Mouse (Mus musculus): Measurements from ENCODE around the gene Smurf1. TPM values are rescaled to one million over a fixed set of nuclear protein-coding genes. Genes with fewer than 3 reads are reported as not detected.

Smurf1 gene
- polyA plus RNA-seq, 1 experiment from 2014 or later = 18.0 TPM

DNA sequence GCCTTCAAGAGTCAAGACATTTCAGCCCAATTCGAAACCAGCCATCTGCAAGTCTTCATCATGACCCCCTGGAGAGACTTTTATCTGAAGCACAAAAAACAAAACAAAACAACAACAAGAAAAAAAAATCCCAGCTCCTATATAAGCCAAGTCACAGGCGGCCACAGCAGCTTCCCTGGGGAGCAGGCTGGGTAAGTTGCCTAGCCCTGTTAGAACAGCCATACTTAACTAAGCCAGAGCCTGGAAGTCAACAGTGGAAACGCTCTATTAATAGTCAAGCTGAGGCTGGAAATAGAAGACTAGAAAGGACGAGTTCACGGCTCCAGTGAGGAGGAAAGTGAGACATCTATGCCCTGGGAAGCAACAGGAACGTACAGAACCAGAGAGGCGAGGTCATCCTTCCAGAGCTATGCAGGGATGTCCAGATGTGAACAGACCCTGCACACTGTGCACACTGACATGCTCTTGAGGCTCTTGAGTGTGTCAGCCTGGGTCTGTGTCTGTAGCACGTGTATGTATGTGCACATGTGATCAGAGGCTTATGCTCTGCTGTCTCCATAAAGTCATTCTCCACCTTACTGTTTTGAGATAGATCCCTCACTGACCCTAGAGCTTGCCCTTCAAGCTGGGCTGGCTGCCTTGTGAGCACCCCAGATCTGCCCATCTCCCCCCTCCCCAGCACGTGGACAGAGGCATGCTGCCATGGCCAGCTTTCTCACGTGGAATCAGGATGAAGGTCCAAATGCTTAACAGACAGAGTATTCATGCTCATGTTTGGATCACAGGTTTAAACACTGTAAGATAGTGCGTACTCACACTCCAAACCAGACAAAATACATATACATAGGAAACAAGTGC lies 36.6 kb downstream of the Smurf1 start:
- WGBS = 16% methylated on average over 11 of the region's 11 CpGs
- no peaks in the 10 kb centered on the region for H3K9me3 ChIP-seq (ENCODE audit: control insufficient read depth, low read length)
- peak overlapping the region; percentile 56; the same call in 1 of the 2 replicates for H3K9ac ChIP-seq (ENCODE audit: low read length)
- ATAC-seq (ENCODE audit: insufficient number of reproducible peaks, insufficient read depth, low FRiP score, low read depth) = no peak
- peaks cover 26 to 43% of the 10 kb centered on the region in 2 experiments for H3K4me1 ChIP-seq (ENCODE audit: control insufficient read depth in 2 of 2, insufficient read depth in 2 of 2, low read length in 2 of 2)
- no peak overlapping the region for H3K4me3 ChIP-seq (ENCODE audit: control insufficient read depth in 1 of 2, insufficient read depth in 1 of 2, low read depth in 1 of 2, low read length in 2 of 2)
- peak overlapping the region; percentile 52 for H3K4me2 ChIP-seq (ENCODE audit: low read length)
- peak overlapping the region; percentile 61 to 83 for H3K27ac ChIP-seq (replicated peaks in 1 of 2; ENCODE audit: control insufficient read depth in 1 of 2, insufficient read depth in 1 of 2, low read depth in 2 of 2, low read length in 2 of 2)
- H3K36me3 ChIP-seq (ENCODE audit: control insufficient read depth, insufficient read depth, low read length) = no peaks in the 10 kb centered on the region
- H3K27me3 ChIP-seq (ENCODE audit: control insufficient read depth, insufficient read depth, low read length) = no peaks in the 10 kb centered on the region

GRCm38 (mm10) chr5:144926275-144926674 lies 39.4 kb downstream of the Smurf1 start:
- no peak overlapping the region for H3K27ac ChIP-seq (replicated peaks in 1 of 2; ENCODE audit: control insufficient read depth in 1 of 2, insufficient read depth in 1 of 2, low read depth in 2 of 2, low read length in 2 of 2)
- 87% methylated on average over 2 of the region's 2 CpGs for WGBS
- H3K4me2 ChIP-seq (ENCODE audit: low read length) = no peak overlapping the region
- no peaks in the 10 kb centered on the region for H3K27me3 ChIP-seq (ENCODE audit: control insufficient read depth, insufficient read depth, low read length)
- no peak for ATAC-seq (ENCODE audit: insufficient number of reproducible peaks, insufficient read depth, low FRiP score, low read depth)
- no peaks in the 10 kb centered on the region for H3K36me3 ChIP-seq (ENCODE audit: control insufficient read depth, insufficient read depth, low read length)
- peaks cover 35 to 52% of the 10 kb centered on the region in 2 experiments for H3K4me1 ChIP-seq (ENCODE audit: control insufficient read depth in 2 of 2, insufficient read depth in 2 of 2, low read length in 2 of 2)
- no peak overlapping the region for H3K9ac ChIP-seq (ENCODE audit: low read length)
- H3K9me3 ChIP-seq (ENCODE audit: control insufficient read depth, low read length) = no peaks in the 10 kb centered on the region
- H3K4me3 ChIP-seq (ENCODE audit: control insufficient read depth in 1 of 2, insufficient read depth in 1 of 2, low read depth in 1 of 2, low read length in 2 of 2) = no peak overlapping the region

DNA sequence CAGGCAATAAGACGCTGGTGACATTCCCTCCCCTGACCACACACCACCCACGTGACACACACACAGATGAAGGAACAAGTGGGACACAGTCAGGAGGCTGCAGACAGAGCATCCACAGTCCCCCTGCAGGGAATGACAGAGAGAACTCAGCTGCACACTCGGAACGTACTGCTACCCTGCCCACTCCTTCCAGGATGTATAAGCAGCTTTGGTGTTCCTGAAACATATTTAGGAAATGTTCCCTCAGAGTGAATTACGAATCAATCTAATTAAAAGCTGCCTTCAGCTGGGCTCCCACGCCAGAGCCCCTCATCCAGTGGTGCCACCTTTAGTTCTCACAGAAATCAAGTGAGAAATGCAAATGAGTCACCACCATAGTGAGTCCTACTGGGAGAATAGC lies 42.3 kb downstream of the Smurf1 start:
- no peak for ATAC-seq (ENCODE audit: insufficient number of reproducible peaks, insufficient read depth, low FRiP score, low read depth)
- Histone ChIP-seq H3K9me3 (ENCODE audit: control insufficient read depth, low read length) (no peaks in the 10 kb centered on the region), H3K27ac (replicated peaks in 1 of 2; ENCODE audit: control insufficient read depth in 1 of 2, insufficient read depth in 1 of 2, low read depth in 2 of 2, low read length in 2 of 2) (no peak overlapping the region), H3K27me3 (ENCODE audit: control insufficient read depth, insufficient read depth, low read length) (no peaks in the 10 kb centered on the region), H3K4me1 (ENCODE audit: control insufficient read depth in 2 of 2, insufficient read depth in 2 of 2, low read length in 2 of 2) (peaks cover 36 to 54% of the 10 kb centered on the region in 2 experiments), H3K36me3 (ENCODE audit: control insufficient read depth, insufficient read depth, low read length) (no peaks in the 10 kb centered on the region), H3K4me3 (ENCODE audit: control insufficient read depth in 1 of 2, insufficient read depth in 1 of 2, low read depth in 1 of 2, low read length in 2 of 2) (no peak overlapping the region), H3K9ac (ENCODE audit: low read length) (no peak overlapping the region), H3K4me2 (ENCODE audit: low read length) (no peak overlapping the region)
- WGBS = 51% methylated on average over 6 of the region's 6 CpGs

- ATAC-seq (ENCODE audit: insufficient number of reproducible peaks, insufficient read depth, low FRiP score, low read depth) = no peak
- H3K4me1 ChIP-seq (ENCODE audit: control insufficient read depth in 2 of 2, insufficient read depth in 2 of 2, low read length in 2 of 2) = peaks cover 39 to 56% of the 10 kb centered on the region in 2 experiments
Observed at GRCm38 (mm10) chr5:144919790-144920189, 45.9 kb downstream of the Smurf1 start.

DNA sequence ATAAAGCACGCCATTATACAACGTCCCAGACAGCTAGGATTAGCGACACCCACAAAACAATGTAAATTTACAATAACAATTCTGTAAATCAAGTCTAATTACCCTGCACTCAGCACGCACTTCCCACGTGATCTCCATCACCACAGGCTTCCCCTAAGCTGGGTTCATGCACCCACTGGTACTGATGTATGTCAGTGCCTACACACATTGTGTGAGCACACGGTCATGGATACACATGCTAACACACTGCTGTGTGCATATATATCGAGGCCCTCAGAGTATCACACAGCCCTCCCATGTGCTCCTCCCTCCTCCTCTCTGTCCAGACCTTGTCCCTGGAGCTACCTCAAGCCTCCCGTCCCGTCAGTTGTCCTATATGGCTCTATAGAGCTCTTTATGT lies 46.5 kb downstream of the Smurf1 start:
- ATAC-seq (ENCODE audit: insufficient number of reproducible peaks, insufficient read depth, low FRiP score, low read depth) = no peak
- H3K4me1 ChIP-seq (ENCODE audit: control insufficient read depth in 2 of 2, insufficient read depth in 2 of 2, low read length in 2 of 2) = peaks cover 45 to 62% of the 10 kb centered on the region in 2 experiments
- H3K9me3 ChIP-seq (ENCODE audit: control insufficient read depth, low read length) = no peaks in the 10 kb centered on the region
- H3K36me3 ChIP-seq (ENCODE audit: control insufficient read depth, insufficient read depth, low read length) = no peaks in the 10 kb centered on the region
- H3K27ac ChIP-seq (replicated peaks in 1 of 2; ENCODE audit: control insufficient read depth in 1 of 2, insufficient read depth in 1 of 2, low read depth in 2 of 2, low read length in 2 of 2) = no peak overlapping the region
- H3K9ac ChIP-seq (ENCODE audit: low read length) = no peak overlapping the region
- no peak overlapping the region for H3K4me2 ChIP-seq (ENCODE audit: low read length)
- no peaks in the 10 kb centered on the region for H3K27me3 ChIP-seq (ENCODE audit: control insufficient read depth, insufficient read depth, low read length)
- no peak overlapping the region for H3K4me3 ChIP-seq (ENCODE audit: control insufficient read depth in 1 of 2, insufficient read depth in 1 of 2, low read depth in 1 of 2, low read length in 2 of 2)
- 84% methylated on average over 9 of the region's 9 CpGs for WGBS

More at GRCm38 (mm10) chr5:144919790-144920189, 45.9 kb downstream of the Smurf1 start:
- no peak overlapping the region for H3K27ac ChIP-seq (replicated peaks in 1 of 2; ENCODE audit: control insufficient read depth in 1 of 2, insufficient read depth in 1 of 2, low read depth in 2 of 2, low read length in 2 of 2)
- no peaks in the 10 kb centered on the region for H3K9me3 ChIP-seq (ENCODE audit: control insufficient read depth, low read length)
- H3K4me2 ChIP-seq (ENCODE audit: low read length) = no peak overlapping the region
- no peak overlapping the region for H3K4me3 ChIP-seq (ENCODE audit: control insufficient read depth in 1 of 2, insufficient read depth in 1 of 2, low read depth in 1 of 2, low read length in 2 of 2)
- 80% methylated on average over 8 of the region's 8 CpGs for WGBS
- H3K27me3 ChIP-seq (ENCODE audit: control insufficient read depth, insufficient read depth, low read length) = no peaks in the 10 kb centered on the region
- H3K9ac ChIP-seq (ENCODE audit: low read length) = no peak overlapping the region
- no peaks in the 10 kb centered on the region for H3K36me3 ChIP-seq (ENCODE audit: control insufficient read depth, insufficient read depth, low read length)

GRCm38 (mm10) chr5:144918204-144918603 lies 47.4 kb downstream of the Smurf1 start:
- Histone ChIP-seq H3K27me3 (ENCODE audit: control insufficient read depth, insufficient read depth, low read length) (no peaks in the 10 kb centered on the region), H3K4me2 (ENCODE audit: low read length) (no peak overlapping the region), H3K9ac (ENCODE audit: low read length) (no peak overlapping the region), H3K9me3 (ENCODE audit: control insufficient read depth, low read length) (no peaks in the 10 kb centered on the region), H3K36me3 (ENCODE audit: control insufficient read depth, insufficient read depth, low read length) (no peaks in the 10 kb centered on the region), H3K4me1 (ENCODE audit: control insufficient read depth in 2 of 2, insufficient read depth in 2 of 2, low read length in 2 of 2) (peaks cover 43 to 62% of the 10 kb centered on the region in 2 experiments), H3K27ac (replicated peaks in 1 of 2; ENCODE audit: control insufficient read depth in 1 of 2, insufficient read depth in 1 of 2, low read depth in 2 of 2, low read length in 2 of 2) (no peak overlapping the region), H3K4me3 (ENCODE audit: control insufficient read depth in 1 of 2, insufficient read depth in 1 of 2, low read depth in 1 of 2, low read length in 2 of 2) (no peak overlapping the region)
- no peak for ATAC-seq (ENCODE audit: insufficient number of reproducible peaks, insufficient read depth, low FRiP score, low read depth)
- WGBS = 83% methylated on average over 8 of the region's 8 CpGs

- Histone ChIP-seq H3K9ac (ENCODE audit: low read length) (no peak overlapping the region), H3K4me2 (ENCODE audit: low read length) (no peak overlapping the region), H3K27ac (replicated peaks in 1 of 2; ENCODE audit: control insufficient read depth in 1 of 2, insufficient read depth in 1 of 2, low read depth in 2 of 2, low read length in 2 of 2) (no peak overlapping the region), H3K27me3 (ENCODE audit: control insufficient read depth, insufficient read depth, low read length) (no peaks in the 10 kb centered on the region), H3K36me3 (ENCODE audit: control insufficient read depth, insufficient read depth, low read length) (no peaks in the 10 kb centered on the region), H3K4me3 (ENCODE audit: control insufficient read depth in 1 of 2, insufficient read depth in 1 of 2, low read depth in 1 of 2, low read length in 2 of 2) (no peak overlapping the region), H3K9me3 (ENCODE audit: control insufficient read depth, low read length) (no peaks in the 10 kb centered on the region), H3K4me1 (ENCODE audit: control insufficient read depth in 2 of 2, insufficient read depth in 2 of 2, low read length in 2 of 2) (peaks cover 40 to 57% of the 10 kb centered on the region in 2 experiments)
- whole genome bisulfite sequencing = 94% methylated on average over 6 of the region's 6 CpGs
- no peak for ATAC-seq (ENCODE audit: insufficient number of reproducible peaks, insufficient read depth, low FRiP score, low read depth)
Observed at GRCm38 (mm10) chr5:144917172-144917571, 48.5 kb downstream of the Smurf1 start.

Measured in heart, embryonic 14.5 days (tissue).